Mouse (Mus musculus): ENCODE data around the gene Pemt. TPM values are rescaled to one million over a fixed set of nuclear protein-coding genes. Genes with fewer than 3 reads are reported as not detected.
A peak's percentile ranks its signal among the peaks of the same experiment; 100 is the strongest.

Pemt gene
- polyA plus RNA-seq, 1 experiment from 2014 or later = 8.8 TPM

DNA sequence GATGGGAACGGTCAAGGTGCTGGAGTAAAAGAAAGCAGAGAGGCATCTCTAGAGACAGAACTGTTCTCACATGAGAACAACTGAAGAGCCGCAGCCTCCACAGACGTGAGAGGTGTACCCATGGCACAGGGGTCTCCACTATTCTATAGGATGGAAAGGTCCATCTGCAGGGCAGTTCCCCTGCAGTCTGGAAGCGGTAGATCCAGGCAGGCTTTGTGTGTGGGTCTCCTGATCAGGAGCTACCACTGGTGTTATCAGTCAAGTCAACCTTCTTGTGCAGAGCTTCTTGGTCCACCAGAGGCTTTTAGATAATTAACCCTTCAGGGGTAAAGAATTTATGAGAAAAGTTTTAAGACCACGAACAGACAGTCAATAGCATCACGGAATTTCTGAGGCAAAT, 10.2 kb upstream of the Pemt start:
- H3K9ac ChIP-seq = no peak overlapping the region
- no peak for DNase-seq
- WGBS = 75% methylated on average over 6 of the region's 6 CpGs
- ATAC-seq (ENCODE audit: insufficient read depth) = no peak
- H3K36me3 ChIP-seq (ENCODE audit: insufficient read depth) = no peaks in the 10 kb centered on the region
- TF ChIP-seq CTCF (IDR thresholded peaks at IDR 0.05; ENCODE audit: low read depth) = no peak
- no peak overlapping the region for H3K4me2 ChIP-seq
- H3K27ac ChIP-seq (ENCODE audit: low read depth) = no peak overlapping the region
- H3K4me1 ChIP-seq (ENCODE audit: insufficient read depth) = no peaks in the 10 kb centered on the region
- H3K9me3 ChIP-seq (ENCODE audit: low read depth, low read length) = no peaks in the 10 kb centered on the region
- no peak overlapping the region for H3K4me3 ChIP-seq (ENCODE audit: low read depth, low read length)
- no peaks in the 10 kb centered on the region for H3K27me3 ChIP-seq (ENCODE audit: insufficient read depth, low read length)

DNA sequence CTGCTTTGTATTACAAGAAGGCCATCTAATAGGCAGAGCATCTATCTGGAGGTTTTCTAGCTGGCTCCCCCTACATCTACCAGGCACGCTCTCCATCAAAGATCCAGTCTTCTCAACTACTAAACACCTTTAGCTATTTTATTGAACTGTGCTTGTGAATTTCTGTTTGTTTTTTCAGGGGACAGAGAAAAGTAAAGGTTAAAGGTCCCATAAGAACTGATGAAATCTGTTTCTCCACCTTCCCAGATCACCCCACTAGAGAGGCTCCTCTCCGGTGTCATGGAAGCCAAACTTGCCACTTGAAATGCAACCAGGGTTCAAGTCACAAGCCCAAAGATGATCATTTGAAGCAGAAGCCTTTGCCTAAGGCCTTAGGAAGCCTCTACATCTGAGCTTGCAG, 2.6 kb upstream of the Pemt start:
- 85% methylated on average over 2 of the region's 2 CpGs for WGBS
- Histone ChIP-seq H3K36me3 (ENCODE audit: insufficient read depth) (no peaks in the 10 kb centered on the region), H3K27ac (ENCODE audit: low read depth) (no peak overlapping the region), H3K4me1 (ENCODE audit: insufficient read depth) (no peaks in the 10 kb centered on the region), H3K9me3 (ENCODE audit: low read depth, low read length) (no peaks in the 10 kb centered on the region), H3K4me3 (ENCODE audit: low read depth, low read length) (no peak overlapping the region), H3K4me2 (no peak overlapping the region), H3K27me3 (ENCODE audit: insufficient read depth, low read length) (no peaks in the 10 kb centered on the region), H3K9ac (no peak overlapping the region)
- no peak for TF ChIP-seq CTCF (IDR thresholded peaks at IDR 0.05; ENCODE audit: low read depth)
- ATAC-seq (ENCODE audit: insufficient read depth) (no peak), DNase-seq (no peak)

- ATAC-seq (ENCODE audit: insufficient read depth) (peak; percentile 25; the same call in 1 of the 2 replicates), DNase-seq (no peak)
- Histone ChIP-seq H3K4me3 (ENCODE audit: low read depth, low read length) (peak overlapping the region; percentile 47), H3K9me3 (ENCODE audit: low read depth, low read length) (no peaks in the 10 kb centered on the region), H3K4me1 (ENCODE audit: insufficient read depth) (no peaks in the 10 kb centered on the region), H3K9ac (0 out of 2 replicates have a peak overlapping the region, but pooled peaks have one; percentile 0), H3K4me2 (peak overlapping the region; percentile 59), H3K27me3 (ENCODE audit: insufficient read depth, low read length) (no peaks in the 10 kb centered on the region), H3K36me3 (ENCODE audit: insufficient read depth) (no peaks in the 10 kb centered on the region), H3K27ac (ENCODE audit: low read depth) (0 out of 2 replicates have a peak overlapping the region, but pooled peaks have one; percentile 19)
- WGBS = 11% methylated on average over 3 of the region's 3 CpGs
- TF ChIP-seq CTCF (IDR thresholded peaks at IDR 0.05; ENCODE audit: low read depth) = no peak
These were observed 622 bp downstream of the Pemt start for GRCm38 (mm10) chr11:60045676-60046057.

DNA sequence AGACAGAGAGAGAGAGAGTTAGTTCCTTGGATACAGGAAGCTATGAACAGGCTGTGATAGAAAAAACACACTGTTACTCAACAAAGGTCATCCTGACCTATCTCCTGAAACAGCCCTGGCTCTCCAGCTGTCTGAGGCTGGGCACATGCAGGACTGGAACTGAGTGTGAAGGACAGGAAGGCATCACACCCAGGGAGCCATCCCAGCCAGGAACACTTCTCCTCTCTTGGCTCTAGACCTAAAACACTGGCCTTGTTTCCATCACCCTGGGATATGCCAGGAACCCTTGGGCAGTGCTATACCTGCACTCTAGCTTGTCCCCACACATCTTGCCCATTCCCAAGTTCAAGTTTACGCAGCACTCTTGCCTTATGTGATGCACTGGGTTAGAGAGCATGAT, 1.5 kb downstream of the Pemt start:
- no peak for DNase-seq
- Histone ChIP-seq H3K9me3 (ENCODE audit: low read depth, low read length) (no peaks in the 10 kb centered on the region), H3K4me3 (ENCODE audit: low read depth, low read length) (no peak overlapping the region), H3K27me3 (ENCODE audit: insufficient read depth, low read length) (no peaks in the 10 kb centered on the region), H3K36me3 (ENCODE audit: insufficient read depth) (no peaks in the 10 kb centered on the region), H3K9ac (no peak overlapping the region), H3K4me2 (no peak overlapping the region), H3K4me1 (ENCODE audit: insufficient read depth) (no peaks in the 10 kb centered on the region), H3K27ac (ENCODE audit: low read depth) (no peak overlapping the region)
- TF ChIP-seq CTCF (IDR thresholded peaks at IDR 0.05; ENCODE audit: low read depth) = no peak
- ATAC-seq (ENCODE audit: insufficient read depth) = no peak
- WGBS = 88% methylated on average over 1 of the region's 1 CpGs

DNA sequence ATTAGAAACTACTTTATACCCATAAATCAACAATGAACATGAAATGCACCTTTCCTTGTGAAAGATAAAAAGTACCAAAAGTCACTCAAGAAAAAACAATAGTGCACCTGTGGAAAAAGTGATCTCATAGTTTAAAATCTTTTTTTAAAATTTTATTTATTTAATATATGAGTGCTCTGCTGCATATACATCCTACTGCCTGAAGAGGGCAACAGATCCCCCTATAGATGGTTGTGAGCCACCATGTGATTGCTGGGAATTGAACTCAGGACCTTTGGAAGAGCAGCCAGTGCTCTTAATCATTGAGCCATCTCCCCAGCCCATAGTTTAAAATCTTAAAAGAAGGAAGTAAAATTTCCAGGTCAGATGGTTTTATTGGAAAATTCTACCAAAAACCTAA, 4.0 kb downstream of the Pemt start:
- H3K27me3 ChIP-seq (ENCODE audit: insufficient read depth, low read length) = no peaks in the 10 kb centered on the region
- ATAC-seq (ENCODE audit: insufficient read depth) = no peak
- no peak overlapping the region for H3K4me2 ChIP-seq
- no peaks in the 10 kb centered on the region for H3K36me3 ChIP-seq (ENCODE audit: insufficient read depth)
- TF ChIP-seq CTCF (IDR thresholded peaks at IDR 0.05; ENCODE audit: low read depth) = no peak
- no peak overlapping the region for H3K4me3 ChIP-seq (ENCODE audit: low read depth, low read length)
- DNase-seq = no peak
- no peaks in the 10 kb centered on the region for H3K4me1 ChIP-seq (ENCODE audit: insufficient read depth)
- no peaks in the 10 kb centered on the region for H3K9me3 ChIP-seq (ENCODE audit: low read depth, low read length)
- no peak overlapping the region for H3K9ac ChIP-seq
- H3K27ac ChIP-seq (ENCODE audit: low read depth) = no peak overlapping the region

DNA sequence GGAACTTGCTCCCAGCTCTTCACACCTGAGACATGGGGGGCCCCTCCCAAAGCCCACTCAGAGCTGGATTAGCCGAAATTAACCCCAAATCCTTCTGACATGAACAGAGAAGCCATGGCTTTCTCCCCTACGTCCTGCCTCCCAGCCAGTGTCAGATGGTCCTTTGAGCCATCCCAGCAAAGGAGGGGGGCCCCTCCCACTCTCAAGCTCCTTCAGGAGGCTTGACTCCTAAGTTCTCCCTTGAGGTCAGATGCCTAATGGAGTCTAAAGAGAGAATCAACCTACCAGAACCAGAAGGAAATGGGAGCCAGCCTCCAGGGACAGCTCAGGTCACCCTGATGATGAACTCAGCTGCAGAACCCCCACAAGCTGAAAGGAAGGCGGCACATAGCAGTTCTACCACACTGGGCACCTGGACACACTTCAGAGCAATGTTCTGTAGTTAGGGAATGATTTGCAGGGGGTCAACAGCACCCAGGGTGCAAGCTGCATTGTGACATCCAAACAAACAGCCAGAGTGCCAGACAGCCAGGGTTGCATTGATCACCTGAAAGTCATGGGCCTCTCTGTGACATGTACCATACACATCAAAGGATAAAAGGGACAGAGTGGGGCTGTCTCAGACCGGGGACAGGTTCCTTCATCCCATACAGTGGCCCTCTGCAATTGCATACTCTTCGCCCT, 9.6 kb downstream of the Pemt start:
- no peak for ATAC-seq (ENCODE audit: insufficient read depth)
- Histone ChIP-seq H3K4me2 (no peak overlapping the region), H3K4me1 (ENCODE audit: insufficient read depth) (no peaks in the 10 kb centered on the region)

DNA sequence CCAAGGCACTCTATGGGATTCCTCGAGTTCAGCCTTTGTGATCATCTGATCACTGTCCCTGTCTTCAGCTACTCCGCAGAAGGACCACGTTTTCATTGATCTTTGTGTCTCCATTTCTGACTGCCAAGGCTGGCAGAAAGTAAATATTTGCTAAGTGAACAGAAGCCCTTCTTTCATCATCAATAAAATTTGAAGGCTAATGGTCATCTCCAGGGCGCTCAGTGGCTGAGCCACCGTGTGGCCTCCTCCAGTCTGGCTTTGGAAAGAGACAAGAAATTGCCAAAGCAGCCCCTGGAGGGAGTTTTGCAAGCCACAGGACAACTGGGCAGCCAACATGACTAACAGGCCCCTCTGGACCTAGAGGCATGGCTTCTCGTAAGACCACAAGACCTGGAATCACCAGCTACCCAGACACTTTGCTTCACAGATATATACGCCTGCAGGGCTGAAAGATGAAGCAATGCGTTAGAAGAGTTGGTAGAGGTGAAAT, 11.3 kb downstream of the Pemt start:
- Histone ChIP-seq H3K4me3 (ENCODE audit: low read depth, low read length) (no peak overlapping the region), H3K27ac (ENCODE audit: low read depth) (no peak overlapping the region), H3K27me3 (ENCODE audit: insufficient read depth, low read length) (no peaks in the 10 kb centered on the region), H3K9me3 (ENCODE audit: low read depth, low read length) (no peaks in the 10 kb centered on the region), H3K9ac (no peak overlapping the region), H3K4me1 (ENCODE audit: insufficient read depth) (no peaks in the 10 kb centered on the region), H3K4me2 (no peak overlapping the region), H3K36me3 (ENCODE audit: insufficient read depth) (no peaks in the 10 kb centered on the region)
- TF ChIP-seq CTCF (IDR thresholded peaks at IDR 0.05; ENCODE audit: low read depth) = no peak
- ATAC-seq (ENCODE audit: insufficient read depth) (no peak), DNase-seq (no peak)
- 65% methylated on average over 8 of the region's 8 CpGs for WGBS

More for the DNA sequence above, 9.6 kb downstream of the Pemt start:
- H3K4me3 ChIP-seq (ENCODE audit: low read depth, low read length) = no peak overlapping the region
- DNase-seq = no peak
- no peaks in the 10 kb centered on the region for H3K9me3 ChIP-seq (ENCODE audit: low read depth, low read length)
- 57% methylated on average over 5 of the region's 5 CpGs for WGBS
- TF ChIP-seq CTCF (IDR thresholded peaks at IDR 0.05; ENCODE audit: low read depth) = no peak
- H3K9ac ChIP-seq = no peak overlapping the region
- H3K27me3 ChIP-seq (ENCODE audit: insufficient read depth, low read length) = no peaks in the 10 kb centered on the region
- no peaks in the 10 kb centered on the region for H3K36me3 ChIP-seq (ENCODE audit: insufficient read depth)
- no peak overlapping the region for H3K27ac ChIP-seq (ENCODE audit: low read depth)
